Mouse (Mus musculus): ENCODE results near the gene 4930522L14Rik.
"Not testable (repeated sequence)": the region's sequence is repeated elsewhere in the genome, so short reads cannot be mapped to it uniquely, and the experiment has no call there.

Gene 4930522L14Rik

GRCm38 (mm10) chr5:109751391-109752071 is at the start of gene 4930522L14Rik:
TSS of gene 4930522L14Rik (minus strand) at chr5:109751886.
- DNase-seq (ENCODE audit: low spot score): not testable (repeated sequence)

- not testable (repeated sequence) for DNase-seq (ENCODE audit: low spot score)
These were observed 49.8 kb upstream of the 4930522L14Rik start for GRCm38 (mm10) chr5:109801466-109801865.

GRCm38 (mm10) chr5:109799948-109800347 is 48.3 kb upstream of the 4930522L14Rik start:
- DNase-seq (ENCODE audit: low spot score): not testable (repeated sequence)

GRCm38 (mm10) chr5:109797017-109797416 is 45.3 kb upstream of the 4930522L14Rik start:
- DNase-seq (ENCODE audit: low spot score): not testable (repeated sequence)

GRCm38 (mm10) chr5:109795967-109796652 is 44.4 kb upstream of the 4930522L14Rik start:
- DNase-seq (ENCODE audit: low spot score): not testable (repeated sequence)

GRCm38 (mm10) chr5:109752073-109752780 is 541 bp upstream of the 4930522L14Rik start:
- not testable (repeated sequence) for DNase-seq (ENCODE audit: low spot score)

GRCm38 (mm10) chr5:109745081-109745480 is 6.6 kb downstream of the 4930522L14Rik start:
- DNase-seq (ENCODE audit: low spot score): not testable (repeated sequence)

- not testable (repeated sequence) for DNase-seq (ENCODE audit: low spot score)
These were observed 34.3 kb downstream of the 4930522L14Rik start for GRCm38 (mm10) chr5:109717341-109717740.

GRCm38 (mm10) chr5:109691205-109691965 is 60.3 kb downstream of the 4930522L14Rik start:
- not testable (repeated sequence) for DNase-seq (ENCODE audit: low spot score)

GRCm38 (mm10) chr5:109690537-109691201 is 61.0 kb downstream of the 4930522L14Rik start, which contains the start of gene 5430403G16Rik:
TSS of gene 5430403G16Rik (minus strand) at chr5:109691041.
- peak; percentile 15 for DNase-seq (ENCODE audit: low spot score)

Data from urinary bladder, postnatal 10 days (tissue).